In genomic region chr4:62297280-62298130, GRCm38 (mm10) we compare ENCODE assay signal across 22 mouse cellular contexts. TPM values are rescaled to one million over a fixed set of nuclear protein-coding genes. Genes with fewer than 3 reads are reported as not detected.
DNase-seq lines count a peak whose midpoint lies in the region; ATAC-seq and TF ChIP-seq lines count a peak whose summit lies in the region.
"Had no signal": no experiment of that assay in that cellular context is flagged by ENCODE, and none has a peak within 500 bp of the region (broad histone marks: within the 10 kb centered on the region; RNA-seq: fewer than 3 reads in every experiment).

No protein-coding gene starts in this region.

- 0 out of 2 replicates have a peak, but pooled peaks have one; percentile 17 for ATAC-seq in common myeloid progenitor, adult 5-6 weeks (replicated peaks; ENCODE audit: low read depth, poor library complexity, severe bottlenecking)
- no peak for ATAC-seq in liver, postnatal 0 days
- ATAC-seq: CD4-positive, CD25-positive, alpha-beta regulatory T cell, adult 4 months; forebrain, embryonic 13.5 days; forebrain, embryonic 15.5 days; forebrain, postnatal 0 days had no signal

- H3K4me3 ChIP-seq in liver, postnatal 0 days (ENCODE audit: low read depth, low read length), result no peak overlapping the region
- H3K4me3 ChIP-seq: embryonic facial prominence, embryonic 10.5 days; embryonic facial prominence, embryonic 12.5 days; forebrain, embryonic 13.5 days; forebrain, embryonic 15.5 days had no signal

- peak; percentile 52 for DNase-seq in adrenal gland, adult 2 months
- DNase-seq in adrenal gland, postnatal 25 days, result no peak
- DNase-seq in 416B (ENCODE audit: low read depth) (peak; percentile 92), NIH3T3 (ENCODE audit: low read depth) (peak; percentile 14)
- no peak for DNase-seq in liver, postnatal 0 days
- DNase-seq in cerebellum, postnatal 36 days, result no peak
- DNase-seq: adrenal gland, postnatal 10 days; B cell, adult 2 months; cerebellum, adult 11-12 months; cerebellum, adult 2 months; cerebellum, adult 9-10 months; cerebellum, postnatal 10 days; cerebellum, postnatal 25 days; forebrain, postnatal 0 days had no signal

- H3K4me1 ChIP-seq in liver, postnatal 0 days (ENCODE audit: insufficient read depth), result no peaks in the 10 kb centered on the region
- H3K4me1 ChIP-seq: embryonic facial prominence, embryonic 12.5 days; forebrain, embryonic 15.5 days had no signal

- no peak for TF ChIP-seq EP300 in liver, postnatal 0 days (IDR thresholded peaks at IDR 0.05; ENCODE audit: low read depth)

- no peaks in the 10 kb centered on the region for H3K9me3 ChIP-seq in liver, postnatal 0 days (ENCODE audit: low read length)
- H3K9me3 ChIP-seq: embryonic facial prominence, embryonic 10.5 days; embryonic facial prominence, embryonic 12.5 days; forebrain, embryonic 13.5 days; forebrain, embryonic 15.5 days; G1E had no signal

- H3K27me3 ChIP-seq in liver, postnatal 0 days (ENCODE audit: insufficient read depth, low read length), result no peaks in the 10 kb centered on the region
- H3K27me3 ChIP-seq: CH12.LX; embryonic facial prominence, embryonic 12.5 days; forebrain, embryonic 13.5 days; forebrain, embryonic 15.5 days had no signal

- TF ChIP-seq CTCF in liver, postnatal 0 days (IDR thresholded peaks at IDR 0.05; ENCODE audit: low read depth), result no peak

- H3K9ac ChIP-seq in liver, postnatal 0 days (replicated peaks), result no peak overlapping the region
- H3K9ac ChIP-seq: embryonic facial prominence, embryonic 12.5 days; forebrain, embryonic 13.5 days; forebrain, embryonic 15.5 days; forebrain, postnatal 0 days had no signal

- H3K36me3 ChIP-seq in liver, postnatal 0 days (replicated peaks; ENCODE audit: insufficient read depth, low read length), result peaks cover 76% of the 10 kb centered on the region

- no peak overlapping the region for H3K4me2 ChIP-seq in liver, postnatal 0 days (ENCODE audit: low read depth, low read length)
- H3K4me2 ChIP-seq: embryonic facial prominence, embryonic 12.5 days; forebrain, embryonic 13.5 days; forebrain, embryonic 15.5 days had no signal

- no peak overlapping the region for H3K27ac ChIP-seq in liver, postnatal 0 days (ENCODE audit: low read depth)
- H3K27ac ChIP-seq: embryonic facial prominence, embryonic 10.5 days; embryonic facial prominence, embryonic 12.5 days; forebrain, embryonic 13.5 days; forebrain, embryonic 15.5 days had no signal

- WGBS in liver, postnatal 0 days (ENCODE audit: insufficient replicate concordance), result 73% methylated on average over 3 of the region's 3 CpGs

RNA-seq across cellular contexts. Expression of gene Slc31a2, which starts 35.1 kb away (rescaled TPM):
- total RNA-seq in adrenal gland, adult 2 months (2021), result 10 to 100 TPM; 21.2 to 51.9 TPM
- polyA plus RNA-seq in adrenal gland, adult 2 months (2012; rRNA removed), result 40.5 and 44.4 TPM in 2 replicates
- total RNA-seq in adrenal gland, postnatal 25 days (2021), result 27.7 and 30.6 TPM in 2 replicates
- 4.9 and 6.8 TPM in 2 replicates for total RNA-seq in common myeloid progenitor, adult 5-6 weeks (2017)
- 8.9 and 9.2 TPM in 2 replicates for polyA plus RNA-seq in liver, postnatal 0 days (2015; fragmentation: Nextera tagmentation; extraction: Ambion mirVana)

Comparison
In these comparisons a context has a peak if more than half of its experiments do, and no peak if none do; other contexts are left out.
1. DNase-seq: peak in adrenal gland, adult 2 months (single experiment), 416B (single experiment) and NIH3T3 (single experiment); none in adrenal gland, postnatal 25 days (single experiment), liver, postnatal 0 days (single experiment) and cerebellum, postnatal 36 days (0 of 2).